Mouse (Mus musculus) heart, postnatal 0 days (tissue): ENCODE data around the gene Arid3a.
A peak's percentile ranks its signal among the peaks of the same experiment; 100 is the strongest.

Source experiments
- CTCF ChIP-seq: IDR thresholded peaks from 2 replicates; pipeline ENCODE4 v1.5.1; 2016; ENCODE audit warnings: antibody characterized with exemption, control low read depth, low read depth
- EP300 ChIP-seq: IDR thresholded peaks from 2 replicates; pipeline ENCODE4 v1.6.1; 2016; ENCODE audit warnings: antibody characterized with exemption, low read depth

DNA sequence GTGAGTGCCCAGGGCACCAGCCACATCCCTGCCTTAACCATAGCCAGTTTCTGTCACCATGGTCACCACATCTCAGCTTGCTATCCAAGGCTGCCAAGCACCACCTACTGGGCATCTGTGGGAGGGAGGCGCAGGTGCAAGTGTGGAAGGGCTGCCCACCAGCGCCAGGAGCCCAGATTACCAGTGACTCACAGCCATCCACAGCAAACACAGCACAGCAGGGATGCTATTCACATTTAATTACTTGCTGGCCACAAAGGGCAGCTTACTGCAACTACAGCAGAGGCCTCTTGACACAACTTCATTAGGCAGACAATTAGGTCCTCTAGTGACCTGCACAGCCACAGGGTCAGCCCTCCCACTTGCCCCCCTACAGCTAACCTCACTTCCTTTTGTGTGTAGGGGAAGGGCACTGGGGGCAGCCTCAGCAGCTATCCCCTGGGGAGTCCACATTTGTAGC is 25.9 kb upstream of the Arid3a start:
- TF ChIP-seq CTCF = peak; percentile 27
- TF ChIP-seq EP300 = no peak
